ENCODE assay signal across 13 mouse cellular contexts in genomic region chr19:36433161-36433560, GRCm38 (mm10).
"Had no signal": no experiment of that assay in that cellular context is flagged by ENCODE, and none has a peak within 500 bp of the region (broad histone marks: within the 10 kb centered on the region; RNA-seq: fewer than 3 reads in every experiment).

No protein-coding gene starts in this region.

- DNase-seq: lung, embryonic 14.5 days; lung, postnatal 10 days; lung, postnatal 4 days; midbrain, embryonic 14.5 days; right cerebral cortex, postnatal 14 days; thymus, adult 18-20 months; thymus, postnatal 14 days; thymus, postnatal 36 days had no signal

- H3K4me1 ChIP-seq: midbrain, embryonic 10.5 days; midbrain, embryonic 12.5 days; neural tube, embryonic 12.5 days had no signal

- H3K27ac ChIP-seq: liver, embryonic 15.5 days; midbrain, embryonic 10.5 days; midbrain, embryonic 12.5 days; neural tube, embryonic 12.5 days had no signal

- H3K9me3 ChIP-seq: liver, embryonic 15.5 days; megakaryocyte, embryonic 14.5 days; midbrain, embryonic 10.5 days; midbrain, embryonic 12.5 days; neural tube, embryonic 12.5 days had no signal

- H3K4me2 ChIP-seq: liver, embryonic 15.5 days; lung, embryonic 14.5 days; midbrain, embryonic 12.5 days; neural tube, embryonic 12.5 days had no signal

- H3K4me3 ChIP-seq: liver, embryonic 15.5 days; megakaryocyte, embryonic 14.5 days; midbrain, embryonic 10.5 days; midbrain, embryonic 12.5 days; neural tube, embryonic 12.5 days had no signal

- H3K36me3 ChIP-seq: midbrain, embryonic 10.5 days; midbrain, embryonic 12.5 days; neural tube, embryonic 12.5 days had no signal

- H3K9ac ChIP-seq: liver, embryonic 15.5 days; lung, embryonic 14.5 days; midbrain, embryonic 12.5 days; neural tube, embryonic 12.5 days had no signal

- H3K27me3 ChIP-seq: liver, embryonic 15.5 days; megakaryocyte, embryonic 14.5 days; midbrain, embryonic 12.5 days; neural tube, embryonic 12.5 days had no signal
